Mouse (Mus musculus): Measurements from ENCODE around the gene Gm10352. TPM values are rescaled to one million over a fixed set of nuclear protein-coding genes. Genes with fewer than 3 reads are reported as not detected.
"Not testable (repeated sequence)": the region's sequence is repeated elsewhere in the genome, so short reads cannot be mapped to it uniquely, and the experiment has no call there.

Gm10352 gene
- not detected in 2 replicates for polyA plus RNA-seq (2016; fragmentation: Nextera tagmentation; extraction: Ambion mirVana)

- not testable (repeated sequence) for H3K4me1 ChIP-seq (replicated peaks); H3K9me3 ChIP-seq; H3K27ac ChIP-seq; H3K4me2 ChIP-seq; ATAC-seq (ENCODE audit: insufficient number of reproducible peaks, insufficient read depth, low FRiP score, low TSS enrichment, low read depth); H3K4me3 ChIP-seq (replicated peaks); H3K36me3 ChIP-seq; H3K9ac ChIP-seq (replicated peaks); H3K27me3 ChIP-seq
- WGBS, result no CpG with 5 or more reads among the region's 9 CpGs
These were observed at the start of gene Gm10352 for GRCm38 (mm10) chrY:2900689-2901088. Gene Gm10352 (plus strand): TSS chrY:2900989.

- not testable (repeated sequence) for ATAC-seq (ENCODE audit: insufficient number of reproducible peaks, insufficient read depth, low FRiP score, low TSS enrichment, low read depth)
- no CpG with 5 or more reads among the region's 9 CpGs for WGBS
These were observed 31.5 kb downstream of the Gm10352 start, which contains the start of gene Gm29289 for GRCm38 (mm10) chrY:2932282-2932681. Gene Gm29289 (plus strand): TSS chrY:2932582.

More at GRCm38 (mm10) chrY:2932282-2932681, 31.5 kb downstream of the Gm10352 start, which contains the start of gene Gm29289:
- H3K9me3 ChIP-seq; H3K4me3 ChIP-seq (replicated peaks); H3K9ac ChIP-seq (replicated peaks); H3K36me3 ChIP-seq; H3K27ac ChIP-seq; H3K4me1 ChIP-seq (replicated peaks); H3K4me2 ChIP-seq; H3K27me3 ChIP-seq: not testable (repeated sequence)

Other genes starting within 250 kb of the Gm10352 start
- not detected in 2 replicates for gene Sry, start 237.3 kb upstream of the Gm10352 start, polyA plus RNA-seq (2016; fragmentation: Nextera tagmentation; extraction: Ambion mirVana)
- not detected in 2 replicates for gene H2al2b, start 180.3 kb upstream of the Gm10352 start, polyA plus RNA-seq (2016; fragmentation: Nextera tagmentation; extraction: Ambion mirVana)
- not detected in 2 replicates for gene Gm4064, start 104.8 kb upstream of the Gm10352 start, polyA plus RNA-seq (2016; fragmentation: Nextera tagmentation; extraction: Ambion mirVana)
- not detected in 2 replicates for gene Rbmy, start 70.3 kb upstream of the Gm10352 start, polyA plus RNA-seq (2016; fragmentation: Nextera tagmentation; extraction: Ambion mirVana)
- gene Gm10256, start 70.3 kb upstream of the Gm10352 start, polyA plus RNA-seq (2016; fragmentation: Nextera tagmentation; extraction: Ambion mirVana), result not detected in 2 replicates
- not detected in 2 replicates for gene Gm29289, start 31.6 kb downstream of the Gm10352 start, polyA plus RNA-seq (2016; fragmentation: Nextera tagmentation; extraction: Ambion mirVana)